Comparison of ENCODE assay signal across 24 mouse cellular contexts in the genomic region with DNA sequence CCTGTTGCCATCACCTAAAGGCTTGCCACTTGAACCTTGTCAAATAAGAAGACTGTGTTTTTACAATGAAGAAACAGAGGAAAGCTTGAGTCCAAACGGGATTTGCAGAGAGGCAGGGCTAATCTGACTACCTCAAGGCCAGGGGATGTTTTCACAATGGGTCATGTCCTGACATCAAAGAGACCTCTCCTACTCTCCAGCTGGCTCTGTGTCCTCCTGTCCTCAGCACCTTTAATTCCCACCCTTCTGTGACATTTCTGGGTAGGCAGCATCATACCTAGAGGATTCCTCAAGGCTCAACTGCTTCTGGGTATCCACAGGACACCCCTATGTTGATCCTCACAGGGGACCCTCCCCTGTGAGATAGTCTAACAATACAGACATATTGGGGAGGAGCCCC.
"Had no signal": no experiment of that assay in that cellular context is flagged by ENCODE, and none has a peak within 500 bp of the region (broad histone marks: within the 10 kb centered on the region; RNA-seq: fewer than 3 reads in every experiment).

No protein-coding gene starts in this region.

- H3K4me2 ChIP-seq: heart, embryonic 11.5 days; hindbrain, embryonic 14.5 days; limb, embryonic 13.5 days; limb, embryonic 15.5 days; liver, embryonic 12.5 days had no signal

- H3K4me3 ChIP-seq: gastrocnemius, adult 2 months; heart, adult 2 months; limb, embryonic 13.5 days; limb, embryonic 15.5 days; liver, embryonic 12.5 days had no signal

- H3K36me3 ChIP-seq: limb, embryonic 13.5 days; limb, embryonic 15.5 days; liver, embryonic 12.5 days had no signal

- H3K9me3 ChIP-seq: limb, embryonic 13.5 days; limb, embryonic 15.5 days; liver, embryonic 12.5 days had no signal

- H3K27ac ChIP-seq: gastrocnemius, adult 2 months; heart, adult 2 months; hindbrain, embryonic 14.5 days; limb, embryonic 13.5 days; limb, embryonic 15.5 days; liver, embryonic 12.5 days; liver, embryonic 14.5 days had no signal

- H3K27me3 ChIP-seq: limb, embryonic 13.5 days; limb, embryonic 15.5 days; liver, embryonic 12.5 days had no signal

- DNase-seq: gastrocnemius, adult 2 months; gastrocnemius, postnatal 10 days; gastrocnemius, postnatal 25 days; heart, adult 2 months; heart, postnatal 10 days; heart, postnatal 4 days; kidney, adult 18-20 months; kidney, adult 8-10 months; kidney, postnatal 10 days; kidney, postnatal 25 days; kidney, postnatal 4 days; layer of hippocampus, adult 9-11 months; layer of hippocampus, postnatal 36 days; left cerebral cortex, postnatal 4 days had no signal

- H3K9ac ChIP-seq: hindbrain, embryonic 14.5 days; limb, embryonic 13.5 days; limb, embryonic 15.5 days; liver, embryonic 12.5 days; liver, embryonic 14.5 days had no signal

- H3K4me1 ChIP-seq: limb, embryonic 13.5 days; limb, embryonic 15.5 days; liver, embryonic 12.5 days had no signal

- ATAC-seq: forebrain, embryonic 16.5 days; hindbrain, embryonic 16.5 days; inflammation-experienced regulatory T-cells, adult 6 months; intestine, postnatal 0 days; liver, embryonic 12.5 days had no signal
